Mouse (Mus musculus): ENCODE measurements around the gene Plekhg5. TPM values are rescaled to one million over a fixed set of nuclear protein-coding genes. Genes with fewer than 3 reads are reported as not detected.

Gene Plekhg5
- total and polyA plus RNA-seq, 2 experiments from 2014 or later, result 13.1 to 20.7 TPM

- ATAC-seq, result peak; percentile 22; the same call in 1 of the 2 replicates
- peak; percentile 72 for DNase-seq (ENCODE audit: low spot score)
- H3K4me3 ChIP-seq (ENCODE audit: low read length), result peak overlapping the region; percentile 9; the same call in 1 of the 2 replicates
- H3K27me3 ChIP-seq (ENCODE audit: insufficient read depth, low read length), result no peaks in the 10 kb centered on the region
- H3K4me2 ChIP-seq (ENCODE audit: low read depth, low read length), result no peak overlapping the region
- peak; percentile 70 for TF ChIP-seq CTCF (IDR thresholded peaks at IDR 0.05; ENCODE audit: low read depth)
- H3K27ac ChIP-seq, result 0 out of 2 replicates have a peak overlapping the region, but pooled peaks have one; percentile 12
- no peaks in the 10 kb centered on the region for H3K9me3 ChIP-seq (ENCODE audit: low read length)
- H3K9ac ChIP-seq (replicated peaks; ENCODE audit: low read length), result 0 out of 2 replicates have a peak overlapping the region, but pooled peaks have one; percentile 9
- no peaks in the 10 kb centered on the region for H3K4me1 ChIP-seq (ENCODE audit: insufficient read depth, low read length)
- 24% methylated on average over 25 of the region's 27 CpGs for WGBS
- no peaks in the 10 kb centered on the region for H3K36me3 ChIP-seq (ENCODE audit: insufficient read depth, low read length)
Observed at GRCm38 (mm10) chr4:152095937-152096910, 23.9 kb downstream of the Plekhg5 start.

- WGBS, result 51% methylated on average over 6 of the region's 6 CpGs
- no peak for TF ChIP-seq CTCF (IDR thresholded peaks at IDR 0.05; ENCODE audit: low read depth)
- no peak for ATAC-seq
- Histone ChIP-seq H3K36me3 (ENCODE audit: insufficient read depth, low read length) (no peaks in the 10 kb centered on the region), H3K27ac (peak overlapping the region; percentile 15; the same call in 1 of the 2 replicates), H3K4me1 (ENCODE audit: insufficient read depth, low read length) (no peaks in the 10 kb centered on the region), H3K4me2 (ENCODE audit: low read depth, low read length) (no peak overlapping the region), H3K27me3 (ENCODE audit: insufficient read depth, low read length) (no peaks in the 10 kb centered on the region), H3K9ac (replicated peaks; ENCODE audit: low read length) (0 out of 2 replicates have a peak overlapping the region, but pooled peaks have one; percentile 9), H3K9me3 (ENCODE audit: low read length) (no peaks in the 10 kb centered on the region), H3K4me3 (ENCODE audit: low read length) (peak overlapping the region; percentile 9; the same call in 1 of the 2 replicates)
- DNase-seq (ENCODE audit: low spot score), result no peak
Observed at GRCm38 (mm10) chr4:152096927-152097326, 24.6 kb downstream of the Plekhg5 start.

- Histone ChIP-seq H3K27ac (0 out of 2 replicates have a peak overlapping the region, but pooled peaks have one; percentile 11), H3K36me3 (ENCODE audit: insufficient read depth, low read length) (no peaks in the 10 kb centered on the region), H3K4me3 (ENCODE audit: low read length) (no peak overlapping the region), H3K4me2 (ENCODE audit: low read depth, low read length) (0 out of 2 replicates have a peak overlapping the region, but pooled peaks have one; percentile 13), H3K4me1 (ENCODE audit: insufficient read depth, low read length) (no peaks in the 10 kb centered on the region), H3K27me3 (ENCODE audit: insufficient read depth, low read length) (no peaks in the 10 kb centered on the region), H3K9me3 (ENCODE audit: low read length) (no peaks in the 10 kb centered on the region), H3K9ac (replicated peaks; ENCODE audit: low read length) (no peak overlapping the region)
- TF ChIP-seq CTCF (IDR thresholded peaks at IDR 0.05; ENCODE audit: low read depth), result no peak
- WGBS, result 30% methylated on average over 11 of the region's 11 CpGs
- DNase-seq (ENCODE audit: low spot score) (no peak), ATAC-seq (no peak)
Observed at GRCm38 (mm10) chr4:152097911-152098799, 25.9 kb downstream of the Plekhg5 start.

GRCm38 (mm10) chr4:152100541-152100940, 28.2 kb downstream of the Plekhg5 start:
- Histone ChIP-seq H3K4me1 (ENCODE audit: insufficient read depth, low read length) (no peaks in the 10 kb centered on the region), H3K9me3 (ENCODE audit: low read length) (no peaks in the 10 kb centered on the region), H3K4me3 (ENCODE audit: low read length) (no peak overlapping the region), H3K4me2 (ENCODE audit: low read depth, low read length) (no peak overlapping the region), H3K36me3 (ENCODE audit: insufficient read depth, low read length) (peaks cover 10% of the 10 kb centered on the region; the same call in 1 of the 2 replicates), H3K27ac (no peak overlapping the region), H3K9ac (replicated peaks; ENCODE audit: low read length) (no peak overlapping the region), H3K27me3 (ENCODE audit: insufficient read depth, low read length) (no peaks in the 10 kb centered on the region)
- 80% methylated on average over 11 of the region's 11 CpGs for WGBS
- DNase-seq (ENCODE audit: low spot score), result no peak
- no peak for ATAC-seq
- TF ChIP-seq CTCF (IDR thresholded peaks at IDR 0.05; ENCODE audit: low read depth), result no peak

- Histone ChIP-seq H3K36me3 (ENCODE audit: insufficient read depth, low read length) (peaks cover 10% of the 10 kb centered on the region; the same call in 1 of the 2 replicates), H3K27ac (no peak overlapping the region), H3K27me3 (ENCODE audit: insufficient read depth, low read length) (no peaks in the 10 kb centered on the region), H3K4me1 (ENCODE audit: insufficient read depth, low read length) (no peaks in the 10 kb centered on the region), H3K4me3 (ENCODE audit: low read length) (no peak overlapping the region), H3K9me3 (ENCODE audit: low read length) (no peaks in the 10 kb centered on the region), H3K9ac (replicated peaks; ENCODE audit: low read length) (no peak overlapping the region), H3K4me2 (ENCODE audit: low read depth, low read length) (no peak overlapping the region)
- WGBS, result 78% methylated on average over 7 of the region's 7 CpGs
- DNase-seq (ENCODE audit: low spot score), result no peak
- no peak for TF ChIP-seq CTCF (IDR thresholded peaks at IDR 0.05; ENCODE audit: low read depth)
- no peak for ATAC-seq
Observed at GRCm38 (mm10) chr4:152101081-152101653, 28.9 kb downstream of the Plekhg5 start.

GRCm38 (mm10) chr4:152101921-152102320, 29.6 kb downstream of the Plekhg5 start:
- H3K27me3 ChIP-seq (ENCODE audit: insufficient read depth, low read length), result no peaks in the 10 kb centered on the region
- WGBS, result 93% methylated on average over 16 of the region's 16 CpGs
- DNase-seq (ENCODE audit: low spot score) (no peak), ATAC-seq (no peak)
- no peak overlapping the region for H3K4me3 ChIP-seq (ENCODE audit: low read length)
- no peaks in the 10 kb centered on the region for H3K9me3 ChIP-seq (ENCODE audit: low read length)
- no peak overlapping the region for H3K9ac ChIP-seq (replicated peaks; ENCODE audit: low read length)
- TF ChIP-seq CTCF (IDR thresholded peaks at IDR 0.05; ENCODE audit: low read depth), result no peak
- H3K36me3 ChIP-seq (ENCODE audit: insufficient read depth, low read length), result peaks cover 10% of the 10 kb centered on the region; the same call in 1 of the 2 replicates
- H3K4me2 ChIP-seq (ENCODE audit: low read depth, low read length), result no peak overlapping the region
- H3K4me1 ChIP-seq (ENCODE audit: insufficient read depth, low read length), result no peaks in the 10 kb centered on the region
- H3K27ac ChIP-seq, result no peak overlapping the region

Data from hindbrain, postnatal 0 days (tissue).